Mouse (Mus musculus): ENCODE results near the gene Clasp1. TPM values are rescaled to one million over a fixed set of nuclear protein-coding genes. Genes with fewer than 3 reads are reported as not detected.
A peak's percentile ranks its signal among the peaks of the same experiment; 100 is the strongest.

The Clasp1 gene
- polyA plus RNA-seq, 1 experiment, result 14.8 TPM

DNA sequence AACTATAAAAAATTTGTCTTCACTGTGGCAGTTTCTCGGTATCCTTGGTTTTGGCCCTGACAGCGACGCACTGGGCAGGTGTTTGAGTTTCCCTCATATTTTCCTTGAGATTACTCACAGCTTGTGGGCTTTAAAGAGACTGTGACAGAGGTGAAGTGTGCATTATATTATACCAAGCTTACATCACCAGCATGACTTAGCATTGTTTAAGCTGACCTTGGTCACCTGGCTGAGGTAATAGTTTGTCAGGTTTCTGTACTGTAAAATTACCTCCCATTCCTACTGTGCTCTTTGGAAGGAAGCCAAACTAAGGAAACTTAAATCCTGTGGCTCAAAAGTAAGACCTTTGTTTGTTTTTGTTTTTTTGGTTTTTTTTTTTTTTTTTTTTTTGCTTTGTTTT is 69.4 kb downstream of the Clasp1 start:
- no peak for TF ChIP-seq CTCF (IDR thresholded peaks at IDR 0.05; ENCODE audit: extremely low read depth, insufficient read depth, insufficient read length, insufficient replicate concordance)
- no peak for TF ChIP-seq POLR2A (IDR thresholded peaks at IDR 0.05; ENCODE audit: low read depth, low read length)
- Histone ChIP-seq H3K4me3 (ENCODE audit: extremely low read depth, insufficient read depth, insufficient read length) (no peak overlapping the region), H3K36me3 (ENCODE audit: control insufficient read depth, insufficient read depth, low read length) (peaks cover 3% of the 10 kb centered on the region; the same call in 1 of the 2 replicates), H3K27ac (ENCODE audit: insufficient read depth, low read length) (no peak overlapping the region), H3K27me3 (ENCODE audit: control insufficient read depth, insufficient read depth, low read length) (no peaks in the 10 kb centered on the region), H3K4me1 (ENCODE audit: control insufficient read depth, insufficient read depth, insufficient read length) (peaks cover 19% of the 10 kb centered on the region; the same call in 1 of the 2 replicates)
- 72% methylated on average over 3 of the region's 3 CpGs for WGBS
- no peak for DNase-seq (ENCODE audit: low read depth in 1 of 2, low spot score in 2 of 2)

- TF ChIP-seq POLR2A (IDR thresholded peaks at IDR 0.05; ENCODE audit: low read depth, low read length) (peak; percentile 96), CTCF (IDR thresholded peaks at IDR 0.05; ENCODE audit: extremely low read depth, insufficient read depth, insufficient read length, insufficient replicate concordance) (peak; percentile 20; the same call in 1 of the 2 replicates)
- WGBS, result 1% methylated on average over 53 of the region's 53 CpGs
Measured at GRCm38 (mm10) chr1:118458963-118459920, 70.4 kb downstream of the Clasp1 start.

DNA sequence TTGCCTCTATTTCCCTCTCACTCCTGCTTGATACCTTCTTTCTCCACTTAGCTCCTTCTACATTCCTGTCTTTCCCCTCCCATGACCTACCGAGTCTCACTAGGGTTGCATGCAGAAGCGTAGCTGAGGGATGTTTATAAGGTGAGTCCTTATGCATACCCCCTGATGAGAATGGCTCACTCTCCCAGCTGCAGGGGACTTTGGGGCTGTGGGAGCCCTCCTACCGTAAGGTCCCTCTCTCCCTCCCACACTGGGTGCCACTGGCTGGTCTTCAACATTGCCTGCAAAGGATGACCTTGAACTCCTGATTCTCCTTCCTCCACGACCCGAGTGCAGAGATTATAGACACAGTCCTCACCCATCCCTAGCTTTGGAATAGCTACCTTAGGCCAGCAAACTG is 71.9 kb downstream of the Clasp1 start:
- TF ChIP-seq POLR2A (IDR thresholded peaks at IDR 0.05; ENCODE audit: low read depth, low read length) (no peak), CTCF (IDR thresholded peaks at IDR 0.05; ENCODE audit: extremely low read depth, insufficient read depth, insufficient read length, insufficient replicate concordance) (no peak)
- peaks cover 14% of the 10 kb centered on the region; the same call in 1 of the 2 replicates for H3K4me1 ChIP-seq (ENCODE audit: control insufficient read depth, insufficient read depth, insufficient read length)
- 95% methylated on average over 5 of the region's 5 CpGs for WGBS
- no peak overlapping the region for H3K4me3 ChIP-seq (ENCODE audit: extremely low read depth, insufficient read depth, insufficient read length)
- DNase-seq (ENCODE audit: low read depth in 1 of 2, low spot score in 2 of 2), result no peak
- peaks cover 16% of the 10 kb centered on the region for H3K36me3 ChIP-seq (ENCODE audit: control insufficient read depth, insufficient read depth, low read length)
- no peaks in the 10 kb centered on the region for H3K27me3 ChIP-seq (ENCODE audit: control insufficient read depth, insufficient read depth, low read length)
- no peak overlapping the region for H3K27ac ChIP-seq (ENCODE audit: insufficient read depth, low read length)

More at GRCm38 (mm10) chr1:118458963-118459920, 70.4 kb downstream of the Clasp1 start:
- H3K4me1 ChIP-seq (ENCODE audit: control insufficient read depth, insufficient read depth, insufficient read length), result peaks cover 19% of the 10 kb centered on the region; the same call in 1 of the 2 replicates
- H3K27me3 ChIP-seq (ENCODE audit: control insufficient read depth, insufficient read depth, low read length), result no peaks in the 10 kb centered on the region
- peak; percentile 95 for DNase-seq (ENCODE audit: low read depth in 1 of 2, low spot score in 2 of 2)
- peak overlapping the region; percentile 99 for H3K27ac ChIP-seq (ENCODE audit: insufficient read depth, low read length)
- peak overlapping the region; percentile 74 for H3K4me3 ChIP-seq (ENCODE audit: extremely low read depth, insufficient read depth, insufficient read length)
- H3K36me3 ChIP-seq (ENCODE audit: control insufficient read depth, insufficient read depth, low read length), result peaks cover 11% of the 10 kb centered on the region

DNA sequence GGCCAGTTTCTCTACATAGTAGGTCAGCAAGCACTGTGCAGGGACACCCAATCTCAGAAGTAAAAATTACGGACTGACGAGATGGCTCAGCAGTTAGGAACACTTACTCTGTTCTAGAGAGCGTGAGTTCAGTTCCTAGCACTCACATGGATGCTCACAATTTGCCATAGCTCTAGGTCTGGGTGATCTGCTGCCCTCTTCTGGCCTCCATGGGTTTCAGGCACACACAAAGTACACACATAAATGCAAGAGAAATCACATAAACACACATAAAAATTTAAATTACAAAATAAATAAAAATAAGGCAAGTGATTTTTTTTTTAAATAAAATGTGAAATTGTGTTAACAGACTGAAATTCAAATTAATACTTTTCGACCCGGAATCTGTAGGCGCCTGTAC is 77.2 kb downstream of the Clasp1 start:
- Histone ChIP-seq H3K27me3 (ENCODE audit: control insufficient read depth, insufficient read depth, low read length) (no peaks in the 10 kb centered on the region), H3K27ac (ENCODE audit: insufficient read depth, low read length) (no peak overlapping the region), H3K4me3 (ENCODE audit: extremely low read depth, insufficient read depth, insufficient read length) (no peak overlapping the region), H3K4me1 (ENCODE audit: control insufficient read depth, insufficient read depth, insufficient read length) (no peaks in the 10 kb centered on the region), H3K36me3 (ENCODE audit: control insufficient read depth, insufficient read depth, low read length) (peaks cover 21% of the 10 kb centered on the region)
- no peak for DNase-seq (ENCODE audit: low read depth in 1 of 2, low spot score in 2 of 2)
- TF ChIP-seq POLR2A (IDR thresholded peaks at IDR 0.05; ENCODE audit: low read depth, low read length), result no peak
- TF ChIP-seq CTCF (IDR thresholded peaks at IDR 0.05; ENCODE audit: extremely low read depth, insufficient read depth, insufficient read length, insufficient replicate concordance), result no peak
- WGBS, result 99% methylated on average over 6 of the region's 6 CpGs

DNA sequence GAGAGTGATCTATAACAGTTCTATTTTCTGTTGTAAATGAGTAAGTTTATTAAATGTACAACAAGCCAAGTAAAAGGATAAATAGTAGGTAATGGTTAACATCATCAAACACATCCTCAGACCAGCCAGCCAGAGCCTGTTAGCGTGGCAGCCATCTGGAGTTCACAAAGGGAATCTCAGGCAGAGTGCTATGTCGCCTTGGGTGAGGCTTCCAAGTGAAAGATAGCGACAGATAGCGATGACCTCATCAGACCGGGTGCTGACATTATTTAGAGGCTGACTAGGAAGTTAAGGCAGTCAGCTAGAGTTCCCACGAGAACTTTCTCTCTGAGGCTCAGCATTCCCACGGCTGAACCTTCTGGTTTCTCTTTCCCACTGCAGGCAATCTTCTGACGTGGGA is 83.5 kb downstream of the Clasp1 start:
- no peaks in the 10 kb centered on the region for H3K4me1 ChIP-seq (ENCODE audit: control insufficient read depth, insufficient read depth, insufficient read length)

GRCm38 (mm10) chr1:118476919-118477318 is 88.1 kb downstream of the Clasp1 start:
- H3K27ac ChIP-seq (ENCODE audit: insufficient read depth, low read length), result no peak overlapping the region
- no peaks in the 10 kb centered on the region for H3K27me3 ChIP-seq (ENCODE audit: control insufficient read depth, insufficient read depth, low read length)
- peak; percentile 18 to 42 for DNase-seq (ENCODE audit: low read depth in 1 of 2, low spot score in 2 of 2)
- no peaks in the 10 kb centered on the region for H3K4me1 ChIP-seq (ENCODE audit: control insufficient read depth, insufficient read depth, insufficient read length)
- no peak overlapping the region for H3K4me3 ChIP-seq (ENCODE audit: extremely low read depth, insufficient read depth, insufficient read length)
- peaks cover 4% of the 10 kb centered on the region; the same call in 1 of the 2 replicates for H3K36me3 ChIP-seq (ENCODE audit: control insufficient read depth, insufficient read depth, low read length)
- WGBS, result 27% methylated on average over 4 of the region's 4 CpGs
- peak; percentile 58; the same call in 1 of the 2 replicates for TF ChIP-seq CTCF (IDR thresholded peaks at IDR 0.05; ENCODE audit: extremely low read depth, insufficient read depth, insufficient read length, insufficient replicate concordance)
- TF ChIP-seq POLR2A (IDR thresholded peaks at IDR 0.05; ENCODE audit: low read depth, low read length), result no peak

More for the DNA sequence above, 83.5 kb downstream of the Clasp1 start:
- no peak overlapping the region for H3K27ac ChIP-seq (ENCODE audit: insufficient read depth, low read length)
- no peak for DNase-seq (ENCODE audit: low read depth in 1 of 2, low spot score in 2 of 2)
- TF ChIP-seq POLR2A (IDR thresholded peaks at IDR 0.05; ENCODE audit: low read depth, low read length) (no peak), CTCF (IDR thresholded peaks at IDR 0.05; ENCODE audit: extremely low read depth, insufficient read depth, insufficient read length, insufficient replicate concordance) (no peak)
- H3K27me3 ChIP-seq (ENCODE audit: control insufficient read depth, insufficient read depth, low read length), result no peaks in the 10 kb centered on the region
- no peak overlapping the region for H3K4me3 ChIP-seq (ENCODE audit: extremely low read depth, insufficient read depth, insufficient read length)
- WGBS, result 92% methylated on average over 8 of the region's 8 CpGs
- H3K36me3 ChIP-seq (ENCODE audit: control insufficient read depth, insufficient read depth, low read length), result peaks cover 11% of the 10 kb centered on the region; the same call in 1 of the 2 replicates

Data from spleen, adult 2 months (tissue).